Mouse (Mus musculus) intestine, embryonic 14.5 days (tissue): ENCODE data around the gene Wnk1. TPM values are rescaled to one million over a fixed set of nuclear protein-coding genes. Genes with fewer than 3 reads are reported as not detected.

Source experiments
- ATAC-seq: fragments of 200-750 bp; cut with Nextera tagmentation; replicated peaks from 2 replicates; pipeline ENCODE4 v1.8.0; 2017; ENCODE audit warnings: low read depth, moderate number of reproducible peaks, moderate TSS enrichment, moderate library complexity; ENCODE audit not compliant: low FRiP score, low TSS enrichment
- DNase-seq: peaks from one replicate; pipeline ENCODE4 v3.0.0-alpha.2; 2018; ENCODE audit warnings: low spot score
- H3K27ac ChIP-seq: fragments of 300-500 bp; sonication (generic); 2 replicates; pipeline ENCODE4 v1.5.1; 2014; ENCODE audit warnings: low read depth, mild to moderate bottlenecking, control low read depth
- H3K27me3 ChIP-seq: fragments of 300-500 bp; sonication (generic); replicated peaks from 2 replicates; pipeline ENCODE4 v1.6.1; 2014; ENCODE audit warnings: low read length, control low read depth; ENCODE audit not compliant: control insufficient read depth, insufficient read depth
- H3K36me3 ChIP-seq: fragments of 300-500 bp; sonication (generic); 2 replicates; pipeline ENCODE4 v1.6.1; 2014; ENCODE audit warnings: low read length, control low read depth; ENCODE audit not compliant: control insufficient read depth, insufficient read depth
- H3K4me1 ChIP-seq: fragments of 300-500 bp; sonication (generic); replicated peaks from 2 replicates; pipeline ENCODE4 v1.6.1; 2014; ENCODE audit warnings: low read length, control low read depth, mixed read lengths; ENCODE audit not compliant: control insufficient read depth, insufficient read depth
- H3K4me2 ChIP-seq: fragments of 300-500 bp; sonication (generic); 2 replicates; pipeline ENCODE4 v1.6.1; 2014; ENCODE audit warnings: low read length
- H3K4me3 ChIP-seq: fragments of 300-500 bp; sonication (generic); 2 replicates; pipeline ENCODE4 v1.5.1; 2014; ENCODE audit warnings: low read depth, low read length, control low read depth, mixed read lengths
- H3K9ac ChIP-seq: fragments of 300-500 bp; sonication (generic); 2 replicates; pipeline ENCODE4 v1.6.1; 2014; ENCODE audit warnings: mild to moderate bottlenecking, low read length
- H3K9me3 ChIP-seq: fragments of 300-500 bp; sonication (generic); 2 replicates; pipeline ENCODE4 v1.6.1; 2016; ENCODE audit warnings: low read length, control low read depth; ENCODE audit not compliant: control insufficient read depth
- WGBS: fragments of 180-500 bp; shearing (Covaris S2); extraction: QIAGEN DNeasy Blood & Tissue Kit; methylation state at CpG from one replicate; pipeline ENCODE4 v1.1.7; 2014; 5-methylcytosine and 5-hydroxymethylcytosine counted together
- polyA plus RNA-seq: library from polyadenylated mRNA; unstranded; fragments of >200 nt; fragmentation: Nextera tagmentation; extraction: Ambion mirVana; gene quantifications from 2 replicates; pipeline ENCODE4 v1.2.1, GENCODE M21; 2014

The Wnk1 gene
- polyA plus RNA-seq, 1 experiment from 2014 or later = 59.9 TPM

GRCm38 (mm10) chr6:120079547-120079946 lies 41.1 kb upstream of the Wnk1 start:
- Histone ChIP-seq H3K36me3 (no peaks in the 10 kb centered on the region), H3K9ac (no peak overlapping the region), H3K9me3 (no peaks in the 10 kb centered on the region), H3K4me1 (no peaks in the 10 kb centered on the region), H3K4me2 (no peak overlapping the region), H3K4me3 (no peak overlapping the region), H3K27ac (no peak overlapping the region), H3K27me3 (no peaks in the 10 kb centered on the region)
- 83% methylated on average over 10 of the region's 10 CpGs for WGBS
- ATAC-seq (no peak), DNase-seq (no peak)

DNA sequence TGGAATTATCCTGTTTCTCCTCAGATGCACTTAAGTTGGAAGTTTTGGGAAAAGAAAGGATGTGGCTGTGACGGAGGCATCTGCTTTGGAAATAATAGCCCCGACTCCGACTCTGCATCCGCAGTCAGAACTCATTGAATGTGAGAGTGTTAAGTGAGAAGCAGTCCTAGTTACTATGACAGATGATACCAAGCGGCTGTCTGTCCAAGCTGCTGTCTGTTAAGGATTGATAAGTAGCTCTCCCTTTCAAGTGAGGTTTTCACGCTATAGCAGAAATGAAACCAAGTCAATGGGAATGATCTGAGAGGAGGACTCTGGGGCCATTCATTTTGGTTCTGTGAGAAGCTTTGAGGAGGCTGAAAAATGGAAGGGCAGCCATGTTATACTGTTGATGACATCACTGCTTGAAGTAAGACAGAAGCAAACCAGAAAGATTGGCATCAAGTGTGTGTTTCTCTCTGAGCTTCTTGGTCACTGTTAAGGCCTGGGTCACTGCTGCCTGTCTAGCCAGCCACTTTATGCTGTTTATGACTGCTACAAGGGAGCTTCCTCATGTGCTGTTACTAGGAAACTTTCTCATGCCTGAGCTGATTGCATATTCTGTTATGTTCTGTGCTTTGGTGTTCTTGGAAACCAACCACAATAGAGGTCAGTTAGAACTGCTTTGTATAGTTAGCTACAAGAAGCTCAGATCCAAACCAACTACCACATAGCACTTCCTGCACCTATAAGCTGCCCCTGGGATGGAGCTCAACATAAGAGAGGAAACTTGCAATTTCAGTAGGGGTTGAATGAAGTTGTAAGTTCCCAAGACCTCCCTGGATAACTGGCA lies 38.4 kb upstream of the Wnk1 start:
- WGBS = 79% methylated on average over 6 of the region's 6 CpGs
- Histone ChIP-seq H3K9ac (no peak overlapping the region), H3K4me1 (no peaks in the 10 kb centered on the region), H3K4me2 (no peak overlapping the region), H3K27me3 (no peaks in the 10 kb centered on the region), H3K36me3 (no peaks in the 10 kb centered on the region), H3K9me3 (no peaks in the 10 kb centered on the region), H3K27ac (no peak overlapping the region), H3K4me3 (no peak overlapping the region)
- no peak for DNase-seq
- no peak for ATAC-seq

DNA sequence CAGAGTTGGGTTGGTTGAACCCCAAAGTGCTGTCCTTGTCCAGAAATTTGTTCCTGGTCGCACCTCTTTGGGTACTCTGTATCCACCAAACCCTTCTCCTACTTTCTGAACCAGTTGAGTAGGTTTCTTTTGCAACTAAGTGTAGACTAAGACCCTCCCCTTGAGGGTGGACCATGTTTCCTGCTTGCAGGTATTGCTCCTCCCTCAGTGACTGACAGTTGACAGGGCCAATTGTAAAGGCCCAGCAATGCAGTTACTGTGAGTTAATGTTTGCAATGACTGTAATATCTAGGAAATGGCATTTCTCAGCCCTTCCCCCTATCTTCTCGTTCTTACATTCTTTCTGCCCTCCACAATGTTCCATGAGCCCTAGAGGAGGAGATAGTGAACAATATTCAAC lies 34.2 kb upstream of the Wnk1 start:
- ATAC-seq = no peak
- no peak overlapping the region for H3K9ac ChIP-seq
- 73% methylated on average over 2 of the region's 2 CpGs for whole genome bisulfite sequencing
- DNase-seq = no peak
- no peaks in the 10 kb centered on the region for H3K4me1 ChIP-seq
- H3K9me3 ChIP-seq = no peaks in the 10 kb centered on the region
- H3K27ac ChIP-seq = no peak overlapping the region
- no peaks in the 10 kb centered on the region for H3K27me3 ChIP-seq
- H3K4me3 ChIP-seq = no peak overlapping the region
- no peak overlapping the region for H3K4me2 ChIP-seq
- no peaks in the 10 kb centered on the region for H3K36me3 ChIP-seq

- 88% methylated on average over 3 of the region's 3 CpGs for WGBS
- ATAC-seq (no peak), DNase-seq (no peak)
- Histone ChIP-seq H3K4me2 (no peak overlapping the region), H3K27me3 (no peaks in the 10 kb centered on the region), H3K9me3 (no peaks in the 10 kb centered on the region), H3K36me3 (no peaks in the 10 kb centered on the region), H3K9ac (no peak overlapping the region), H3K4me3 (no peak overlapping the region), H3K4me1 (no peaks in the 10 kb centered on the region), H3K27ac (no peak overlapping the region)
Observed at GRCm38 (mm10) chr6:120069546-120069945, 31.1 kb upstream of the Wnk1 start.

DNA sequence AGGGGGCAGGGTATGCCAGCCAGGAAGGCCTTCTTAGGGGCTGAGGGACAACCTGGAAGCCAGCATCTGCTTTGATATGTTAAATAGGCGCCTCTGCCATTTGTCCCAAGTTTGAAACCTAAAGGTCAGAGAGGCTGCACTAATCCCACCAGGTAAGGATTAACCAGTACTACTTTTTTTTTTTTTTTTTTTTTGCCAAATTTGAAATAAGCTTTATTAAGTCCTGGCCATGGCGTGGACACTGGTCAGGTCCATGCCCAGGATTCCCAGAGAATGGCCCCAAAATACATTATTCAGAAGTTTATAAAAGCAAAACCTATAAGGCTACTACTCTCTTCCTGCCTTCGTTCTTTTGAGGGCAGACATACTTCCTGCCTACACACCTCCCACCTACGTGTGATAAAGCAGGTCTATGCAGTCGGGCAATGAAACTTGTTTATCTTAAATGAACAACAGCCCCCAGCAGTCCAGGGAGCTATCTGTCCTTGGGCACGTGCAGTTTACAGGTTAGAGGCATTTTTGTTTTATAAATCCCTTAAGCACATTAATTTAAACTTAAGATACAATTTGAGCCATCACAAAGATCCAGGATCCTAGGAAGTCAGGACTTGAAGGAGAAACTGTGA lies 27.2 kb upstream of the Wnk1 start:
- H3K4me2 ChIP-seq = no peak overlapping the region
- ATAC-seq (no peak), DNase-seq (no peak)
- no peaks in the 10 kb centered on the region for H3K36me3 ChIP-seq
- H3K27ac ChIP-seq = no peak overlapping the region
- no peaks in the 10 kb centered on the region for H3K9me3 ChIP-seq
- H3K4me3 ChIP-seq = no peak overlapping the region
- WGBS = 55% methylated on average over 6 of the region's 6 CpGs
- H3K4me1 ChIP-seq = no peaks in the 10 kb centered on the region
- H3K9ac ChIP-seq = no peak overlapping the region
- no peaks in the 10 kb centered on the region for H3K27me3 ChIP-seq

- DNase-seq (no peak), ATAC-seq (no peak)
- Histone ChIP-seq H3K4me1 (no peaks in the 10 kb centered on the region), H3K4me3 (no peak overlapping the region), H3K36me3 (no peaks in the 10 kb centered on the region), H3K27me3 (no peaks in the 10 kb centered on the region), H3K9me3 (no peaks in the 10 kb centered on the region), H3K9ac (no peak overlapping the region), H3K4me2 (no peak overlapping the region), H3K27ac (no peak overlapping the region)
- 34% methylated on average over 2 of the region's 2 CpGs for WGBS
Observed at GRCm38 (mm10) chr6:120064627-120065026, 26.2 kb upstream of the Wnk1 start.

DNA sequence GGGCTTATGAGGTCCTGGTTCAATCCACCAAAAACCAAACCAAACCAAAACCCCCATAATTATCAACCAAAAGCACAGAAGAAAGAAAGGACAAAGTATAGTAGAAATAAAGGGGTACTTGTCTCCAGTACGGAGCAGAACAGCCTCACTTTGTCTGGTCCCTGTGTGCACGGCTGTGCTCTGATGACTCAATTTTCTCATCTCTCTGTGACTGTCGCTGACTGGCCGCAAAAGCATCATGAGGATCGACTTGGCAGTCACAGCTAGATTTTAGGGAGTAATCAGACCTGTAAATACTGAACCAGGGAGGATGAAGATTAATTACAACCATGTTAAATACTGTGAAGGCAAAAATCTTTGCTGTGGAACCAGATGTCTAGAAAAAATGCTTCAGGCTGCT lies 24.5 kb upstream of the Wnk1 start:
- Histone ChIP-seq H3K27me3 (no peaks in the 10 kb centered on the region), H3K9ac (no peak overlapping the region), H3K4me2 (no peak overlapping the region), H3K27ac (no peak overlapping the region), H3K4me1 (no peaks in the 10 kb centered on the region), H3K4me3 (no peak overlapping the region), H3K9me3 (no peaks in the 10 kb centered on the region), H3K36me3 (no peaks in the 10 kb centered on the region)
- no peak for ATAC-seq
- no peak for DNase-seq
- 80% methylated on average over 5 of the region's 5 CpGs for WGBS

DNA sequence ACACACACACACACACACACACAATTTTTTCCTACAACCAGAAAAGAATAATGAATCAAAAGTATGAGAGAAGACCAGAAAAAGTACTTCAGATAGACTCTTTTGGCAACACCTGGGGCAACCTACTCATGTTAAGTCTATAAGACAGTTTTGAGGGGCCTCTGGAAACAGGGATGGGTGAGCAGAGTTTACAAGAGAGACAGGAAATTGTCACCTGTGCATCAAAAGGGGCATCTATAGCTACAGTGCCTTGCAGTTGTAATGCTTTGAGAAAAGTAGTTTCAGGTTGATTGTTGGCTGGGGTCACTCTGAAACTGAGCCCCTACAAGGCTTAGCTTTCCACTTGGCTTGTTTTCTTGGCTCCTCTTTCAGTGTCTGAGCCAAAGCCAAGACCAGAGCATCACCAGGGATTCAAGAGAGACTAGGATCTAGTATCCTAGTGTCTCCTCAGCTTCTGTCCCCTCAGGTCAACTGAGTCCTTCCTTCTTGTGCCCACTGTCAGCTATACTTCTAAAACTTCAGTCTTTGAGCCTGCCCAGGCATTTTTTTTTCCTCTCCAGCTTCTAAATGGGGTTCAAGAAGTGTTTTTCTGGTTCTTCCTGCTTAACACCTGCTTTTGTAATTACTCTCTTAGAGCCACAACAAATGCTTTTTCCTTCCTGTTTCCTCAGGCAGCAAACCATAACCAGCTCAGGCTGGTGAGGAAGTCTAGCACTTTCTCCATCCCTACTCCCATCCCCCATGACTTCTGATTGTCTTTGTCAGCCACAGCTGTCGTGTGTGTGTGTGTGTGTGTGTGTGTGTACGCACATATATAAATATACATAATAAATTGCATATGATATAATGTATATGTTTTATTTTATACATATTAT lies 17.4 kb upstream of the Wnk1 start:
- WGBS = 76% methylated on average over 2 of the region's 2 CpGs
- Histone ChIP-seq H3K27me3 (no peaks in the 10 kb centered on the region), H3K36me3 (no peaks in the 10 kb centered on the region), H3K4me2 (no peak overlapping the region), H3K9ac (no peak overlapping the region), H3K4me3 (no peak overlapping the region), H3K27ac (no peak overlapping the region), H3K9me3 (no peaks in the 10 kb centered on the region), H3K4me1 (no peaks in the 10 kb centered on the region)
- no peak for DNase-seq
- no peak for ATAC-seq
